Mouse (Mus musculus) liver, embryonic 12.5 days (tissue): Measurements from ENCODE around the gene Ucn. TPM values are rescaled to one million over a fixed set of nuclear protein-coding genes. Genes with fewer than 3 reads are reported as not detected.

Source experiments
- ATAC-seq: fragments of 200-750 bp; cut with Nextera tagmentation; 2 replicates; pipeline ENCODE4 v1.8.0; 2017; ENCODE audit warnings: moderate number of reproducible peaks, mild to moderate bottlenecking, moderate library complexity
- H3K27ac ChIP-seq: fragments of 300-500 bp; sonication (generic); 2 replicates; pipeline ENCODE4 v1.5.1; 2016; ENCODE audit warnings: mild to moderate bottlenecking
- H3K27me3 ChIP-seq: fragments of 300-500 bp; sonication (generic); replicated peaks from 2 replicates; pipeline ENCODE4 v1.6.1; 2016; ENCODE audit warnings: mild to moderate bottlenecking, moderate library complexity
- H3K36me3 ChIP-seq: fragments of 300-500 bp; sonication (generic); 2 replicates; pipeline ENCODE4 v1.6.1; 2016; ENCODE audit warnings: mild to moderate bottlenecking, moderate library complexity
- H3K4me1 ChIP-seq: fragments of 300-500 bp; sonication (generic); 2 replicates; pipeline ENCODE4 v1.6.1; 2016
- H3K4me2 ChIP-seq: fragments of 300-500 bp; sonication (generic); 2 replicates; pipeline ENCODE4 v1.6.1; 2016; ENCODE audit warnings: mild to moderate bottlenecking, moderate library complexity
- H3K4me3 ChIP-seq: fragments of 300-500 bp; sonication (generic); 2 replicates; pipeline ENCODE4 v1.5.1; 2016; ENCODE audit warnings: mild to moderate bottlenecking, moderate library complexity
- H3K9ac ChIP-seq: fragments of 300-500 bp; sonication (generic); 2 replicates; pipeline ENCODE4 v1.6.1; 2016; ENCODE audit warnings: mild to moderate bottlenecking, moderate library complexity
- H3K9me3 ChIP-seq: fragments of 300-500 bp; sonication (generic); replicated peaks from 2 replicates; pipeline ENCODE4 v1.6.1; 2016; ENCODE audit warnings: mild to moderate bottlenecking, moderate library complexity
- WGBS: fragments of 180-500 bp; shearing (Covaris S2); methylation state at CpG from one replicate; pipeline ENCODE4 v1.1.7; 2016; ENCODE audit not compliant: insufficient replicate concordance; 5-methylcytosine and 5-hydroxymethylcytosine counted together
- polyA plus RNA-seq: library from polyadenylated mRNA; unstranded; fragments of >200 nt; fragmentation: Nextera tagmentation; extraction: Ambion mirVana; gene quantifications from 2 replicates; pipeline ENCODE4 v1.2.1, GENCODE M21; 2016

Gene Ucn
- not detected in 2 replicates for polyA plus RNA-seq

- Histone ChIP-seq H3K36me3 (peaks cover 12% of the 10 kb centered on the region; the same call in 1 of the 2 replicates), H3K9me3 (no peaks in the 10 kb centered on the region), H3K27ac (no peak within 1 kb of the TSS), H3K4me2 (peak within 1 kb of the TSS; percentile 14; the same call in 1 of the 2 replicates), H3K9ac (no peak within 1 kb of the TSS), H3K4me3 (0 out of 2 replicates have a peak within 1 kb of the TSS, but pooled peaks have one; percentile 6), H3K27me3 (peaks cover 68% of the 10 kb centered on the region), H3K4me1 (no peaks in the 10 kb centered on the region)
- 5% methylated on average over 52 of the region's 52 CpGs for WGBS
- ATAC-seq = no peak
Measured at GRCm38 (mm10) chr5:31138241-31138967, at the start of gene Ucn. Gene Ucn, minus strand, starts transcription at chr5:31138829.

- peak overlapping the region; percentile 37 for H3K4me2 ChIP-seq
- 0 out of 2 replicates have a peak overlapping the region, but pooled peaks have one; percentile 19 for H3K9ac ChIP-seq
- H3K27me3 ChIP-seq = no peaks in the 10 kb centered on the region
- H3K27ac ChIP-seq = peak overlapping the region; percentile 83
- peaks cover 23% of the 10 kb centered on the region for H3K36me3 ChIP-seq
- ATAC-seq = peak; percentile 58
- peaks cover 52% of the 10 kb centered on the region for H3K4me1 ChIP-seq
- 16% methylated on average over 4 of the region's 4 CpGs for WGBS
- H3K9me3 ChIP-seq = no peaks in the 10 kb centered on the region
- H3K4me3 ChIP-seq = no peak overlapping the region
Measured at GRCm38 (mm10) chr5:31183678-31184077, 45.0 kb upstream of the Ucn start.

GRCm38 (mm10) chr5:31181183-31181770, 42.6 kb upstream of the Ucn start:
- Histone ChIP-seq H3K4me3 (0 out of 2 replicates have a peak overlapping the region, but pooled peaks have one; percentile 83), H3K4me1 (peaks cover 75% of the 10 kb centered on the region), H3K27ac (0 out of 2 replicates have a peak overlapping the region, but pooled peaks have one; percentile 32), H3K9me3 (no peaks in the 10 kb centered on the region), H3K9ac (no peak overlapping the region), H3K27me3 (no peaks in the 10 kb centered on the region), H3K4me2 (peak overlapping the region; percentile 80), H3K36me3 (peaks cover 18% of the 10 kb centered on the region)
- no peak for ATAC-seq
- WGBS = 89% methylated on average over 9 of the region's 9 CpGs

GRCm38 (mm10) chr5:31179766-31180630, 41.4 kb upstream of the Ucn start, which contains the start of the genes Gm29609 and Gtf3c2:
Gene Gm29609, minus strand, starts transcription at chr5:31179911.
Gene Gtf3c2, minus strand, starts transcription at chr5:31180144.
- peaks cover 25% of the 10 kb centered on the region for H3K36me3 ChIP-seq
- peak within 1 kb of the TSS; percentile 83 for H3K4me3 ChIP-seq
- peak within 1 kb of the TSS; percentile 85 for H3K9ac ChIP-seq
- H3K9me3 ChIP-seq = no peaks in the 10 kb centered on the region
- H3K4me1 ChIP-seq = peaks cover 70% of the 10 kb centered on the region
- H3K4me2 ChIP-seq = peak within 1 kb of the TSS; percentile 80
- H3K27me3 ChIP-seq = no peaks in the 10 kb centered on the region
- peak; percentile 89 for ATAC-seq
- peak within 1 kb of the TSS; percentile 97 for H3K27ac ChIP-seq
- WGBS = 1% methylated on average over 59 of the region's 59 CpGs

GRCm38 (mm10) chr5:31179301-31179765, 40.7 kb upstream of the Ucn start:
- peak overlapping the region; percentile 80 for H3K4me2 ChIP-seq
- peak overlapping the region; percentile 83 for H3K4me3 ChIP-seq
- H3K36me3 ChIP-seq = peaks cover 32% of the 10 kb centered on the region
- H3K9ac ChIP-seq = peak overlapping the region; percentile 85
- 1% methylated on average over 25 of the region's 25 CpGs for WGBS
- ATAC-seq = peak; percentile 46
- peak overlapping the region; percentile 97 for H3K27ac ChIP-seq
- no peaks in the 10 kb centered on the region for H3K27me3 ChIP-seq
- peaks cover 64% of the 10 kb centered on the region for H3K4me1 ChIP-seq
- no peaks in the 10 kb centered on the region for H3K9me3 ChIP-seq

- no peak overlapping the region for H3K4me2 ChIP-seq
- H3K27ac ChIP-seq = no peak overlapping the region
- H3K27me3 ChIP-seq = no peaks in the 10 kb centered on the region
- no peak overlapping the region for H3K4me3 ChIP-seq
- no peak overlapping the region for H3K9ac ChIP-seq
- H3K9me3 ChIP-seq = no peaks in the 10 kb centered on the region
- peaks cover 21% of the 10 kb centered on the region for H3K4me1 ChIP-seq
- H3K36me3 ChIP-seq = peaks cover 98% of the 10 kb centered on the region
- ATAC-seq = no peak
- WGBS = 90% methylated on average over 4 of the region's 4 CpGs
Measured at GRCm38 (mm10) chr5:31168630-31169029, 30.0 kb upstream of the Ucn start.

GRCm38 (mm10) chr5:31164878-31165277, 26.2 kb upstream of the Ucn start:
- H3K4me3 ChIP-seq = no peak overlapping the region
- H3K27ac ChIP-seq = peak overlapping the region; percentile 50; the same call in 1 of the 2 replicates
- H3K36me3 ChIP-seq = peaks cover 98% of the 10 kb centered on the region
- WGBS = 38% methylated on average over 1 of the region's 1 CpGs
- no peaks in the 10 kb centered on the region for H3K27me3 ChIP-seq
- H3K9ac ChIP-seq = no peak overlapping the region; the same call in 1 of the 2 replicates
- peaks cover 36% of the 10 kb centered on the region for H3K4me1 ChIP-seq
- no peaks in the 10 kb centered on the region for H3K9me3 ChIP-seq
- peak; percentile 81 for ATAC-seq
- peak overlapping the region; percentile 19 for H3K4me2 ChIP-seq

- Histone ChIP-seq H3K4me3 (no peak overlapping the region), H3K27me3 (no peaks in the 10 kb centered on the region), H3K4me1 (peaks cover 36% of the 10 kb centered on the region), H3K9ac (no peak overlapping the region), H3K9me3 (no peaks in the 10 kb centered on the region), H3K27ac (no peak overlapping the region), H3K4me2 (no peak overlapping the region), H3K36me3 (peaks cover 98% of the 10 kb centered on the region)
- peak; percentile 65; the same call in 1 of the 2 replicates for ATAC-seq
Measured at GRCm38 (mm10) chr5:31162462-31162861, 23.8 kb upstream of the Ucn start.

- H3K4me1 ChIP-seq = peaks cover 19% of the 10 kb centered on the region
- WGBS = 2% methylated on average over 19 of the region's 19 CpGs
- peak within 1 kb of the TSS; percentile 69 for H3K27ac ChIP-seq
Measured at GRCm38 (mm10) chr5:31154152-31154553, 15.5 kb upstream of the Ucn start, which contains the start of gene Mpv17. Gene Mpv17, minus strand, starts transcription at chr5:31154251.

GRCm38 (mm10) chr5:31153516-31154151, 15.0 kb upstream of the Ucn start:
- H3K27ac ChIP-seq = peak overlapping the region; percentile 69
- WGBS = 33% methylated on average over 6 of the region's 6 CpGs
- peak overlapping the region; percentile 84 for H3K4me2 ChIP-seq
- H3K4me1 ChIP-seq = peaks cover 19% of the 10 kb centered on the region
- peaks cover 42% of the 10 kb centered on the region for H3K36me3 ChIP-seq
- no peaks in the 10 kb centered on the region for H3K27me3 ChIP-seq
- peak; percentile 19 for ATAC-seq
- no peaks in the 10 kb centered on the region for H3K9me3 ChIP-seq
- H3K4me3 ChIP-seq = peak overlapping the region; percentile 72
- H3K9ac ChIP-seq = peak overlapping the region; percentile 74

More at GRCm38 (mm10) chr5:31154152-31154553, 15.5 kb upstream of the Ucn start, which contains the start of gene Mpv17:
- Histone ChIP-seq H3K27me3 (no peaks in the 10 kb centered on the region), H3K4me2 (peak within 1 kb of the TSS; percentile 84), H3K36me3 (peaks cover 46% of the 10 kb centered on the region), H3K9me3 (no peaks in the 10 kb centered on the region), H3K4me3 (peak within 1 kb of the TSS; percentile 72), H3K9ac (peak within 1 kb of the TSS; percentile 74)
- peak; percentile 91 for ATAC-seq

- ATAC-seq = no peak
- H3K27ac ChIP-seq = no peak overlapping the region
- H3K4me3 ChIP-seq = no peak overlapping the region
- WGBS = 59% methylated on average over 3 of the region's 3 CpGs
- no peaks in the 10 kb centered on the region for H3K9me3 ChIP-seq
- H3K9ac ChIP-seq = no peak overlapping the region
- H3K4me1 ChIP-seq = peaks cover 19% of the 10 kb centered on the region
- H3K4me2 ChIP-seq = no peak overlapping the region
- H3K27me3 ChIP-seq = no peaks in the 10 kb centered on the region
- peaks cover 25% of the 10 kb centered on the region for H3K36me3 ChIP-seq
Measured at GRCm38 (mm10) chr5:31151746-31152145, 13.1 kb upstream of the Ucn start.
